Mouse (Mus musculus): ENCODE measurements at regions not wholly inside any gene's neighbourhood (a gene's known extent, or its start where the extent isn't known, plus 50 kb on each side); places are given as distances from the start of the nearest gene placed in this dataset.

DNA sequence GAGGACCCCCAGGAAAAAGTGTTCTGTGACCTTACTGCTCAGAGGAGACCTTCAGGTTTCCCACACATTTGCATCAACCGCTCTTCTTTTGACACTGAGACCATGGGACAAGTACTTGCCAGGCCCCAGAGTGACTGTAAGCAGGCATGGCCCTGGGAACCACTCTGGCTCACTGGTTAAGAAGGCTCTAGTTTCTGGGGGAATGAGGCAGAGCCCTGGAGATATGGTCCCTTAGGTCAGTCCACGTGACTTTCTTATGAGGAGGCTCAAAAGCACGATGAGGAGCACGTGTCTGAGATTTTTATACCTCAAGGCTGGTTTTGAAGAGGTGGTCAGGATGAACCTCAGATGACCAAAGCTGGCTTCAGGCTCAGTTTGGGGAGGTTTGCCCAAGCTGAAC lies 72.1 kb upstream of the Ppara start:
- H3K9ac ChIP-seq: no peak overlapping the region
- no peak for ATAC-seq (ENCODE audit: low FRiP score)
- no peak overlapping the region for H3K4me2 ChIP-seq
- H3K36me3 ChIP-seq: no peaks in the 10 kb centered on the region
- no peak overlapping the region for H3K27ac ChIP-seq
- peaks cover 87% of the 10 kb centered on the region for H3K27me3 ChIP-seq
- H3K4me1 ChIP-seq (replicated peaks): peaks cover 24% of the 10 kb centered on the region
- H3K4me3 ChIP-seq: no peak overlapping the region
- 90% methylated on average over 4 of the region's 4 CpGs for WGBS
- no peaks in the 10 kb centered on the region for H3K9me3 ChIP-seq

DNA sequence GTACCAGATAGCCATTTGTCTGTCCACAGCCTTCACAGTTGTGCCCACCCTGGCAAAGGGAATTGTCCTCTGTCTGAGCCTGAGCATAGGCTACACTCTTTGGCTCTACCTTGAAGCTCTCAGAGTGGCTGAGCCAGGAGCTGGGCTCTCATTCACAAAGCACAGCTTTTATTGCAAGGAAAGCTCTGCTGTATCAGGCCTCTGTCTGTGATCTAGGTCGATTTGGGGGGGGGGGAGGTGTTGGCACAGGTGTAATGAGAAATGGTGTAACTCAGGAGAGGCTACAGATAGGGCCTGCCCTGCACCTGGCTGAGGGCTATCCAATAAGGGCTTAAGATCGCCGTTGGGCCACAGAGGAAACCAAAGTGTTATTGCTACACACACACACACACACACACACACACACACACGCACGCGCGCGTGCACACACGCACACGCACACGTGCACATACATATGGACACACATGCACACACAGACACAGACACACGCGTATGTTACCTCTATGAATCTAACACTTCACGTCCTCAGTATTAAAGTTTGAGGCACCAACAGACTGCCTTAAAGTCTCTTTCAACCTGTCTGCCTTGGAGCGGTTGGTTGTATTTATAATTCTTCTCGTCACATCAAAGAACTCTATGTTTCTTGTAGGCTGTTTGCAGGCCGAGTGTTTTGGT lies 70.9 kb upstream of the Ppara start:
- Histone ChIP-seq H3K4me3 (no peak overlapping the region), H3K27ac (no peak overlapping the region), H3K27me3 (peaks cover 85% of the 10 kb centered on the region), H3K36me3 (no peaks in the 10 kb centered on the region), H3K9me3 (no peaks in the 10 kb centered on the region), H3K4me2 (no peak overlapping the region), H3K9ac (peak overlapping the region; percentile 43; the same call in 1 of the 2 replicates), H3K4me1 (replicated peaks) (peaks cover 24% of the 10 kb centered on the region)
- ATAC-seq (ENCODE audit: low FRiP score): no peak
- WGBS: 89% methylated on average over 16 of the region's 17 CpGs

DNA sequence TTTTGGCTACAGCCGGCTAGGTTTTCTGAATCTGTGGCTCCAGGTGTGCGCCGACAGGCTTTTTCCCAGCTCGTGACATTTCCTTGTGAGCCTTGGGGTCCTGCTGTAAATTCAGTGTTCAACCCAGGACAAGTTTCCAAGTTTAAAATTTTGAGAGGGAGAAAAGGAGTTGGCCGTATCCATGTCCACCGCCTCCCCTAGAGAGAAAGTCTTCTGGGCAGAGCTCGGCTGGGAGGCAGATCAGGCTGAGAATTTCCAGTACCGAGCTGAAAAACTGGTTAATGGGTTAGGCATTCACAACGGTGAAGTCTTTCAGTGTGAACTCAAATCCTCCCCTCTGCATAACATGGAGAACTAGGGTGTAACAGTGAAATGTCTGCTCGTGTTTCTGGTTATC lies 70.4 kb upstream of the Ppara start:
- no peak for ATAC-seq (ENCODE audit: low FRiP score)
- 81% methylated on average over 10 of the region's 10 CpGs for WGBS
- no peak overlapping the region for H3K4me3 ChIP-seq
- no peak overlapping the region for H3K27ac ChIP-seq
- no peaks in the 10 kb centered on the region for H3K9me3 ChIP-seq
- peaks cover 84% of the 10 kb centered on the region for H3K27me3 ChIP-seq
- H3K4me1 ChIP-seq (replicated peaks): peaks cover 30% of the 10 kb centered on the region
- no peak overlapping the region for H3K4me2 ChIP-seq
- H3K9ac ChIP-seq: 0 out of 2 replicates have a peak overlapping the region, but pooled peaks have one; percentile 43
- no peaks in the 10 kb centered on the region for H3K36me3 ChIP-seq

DNA sequence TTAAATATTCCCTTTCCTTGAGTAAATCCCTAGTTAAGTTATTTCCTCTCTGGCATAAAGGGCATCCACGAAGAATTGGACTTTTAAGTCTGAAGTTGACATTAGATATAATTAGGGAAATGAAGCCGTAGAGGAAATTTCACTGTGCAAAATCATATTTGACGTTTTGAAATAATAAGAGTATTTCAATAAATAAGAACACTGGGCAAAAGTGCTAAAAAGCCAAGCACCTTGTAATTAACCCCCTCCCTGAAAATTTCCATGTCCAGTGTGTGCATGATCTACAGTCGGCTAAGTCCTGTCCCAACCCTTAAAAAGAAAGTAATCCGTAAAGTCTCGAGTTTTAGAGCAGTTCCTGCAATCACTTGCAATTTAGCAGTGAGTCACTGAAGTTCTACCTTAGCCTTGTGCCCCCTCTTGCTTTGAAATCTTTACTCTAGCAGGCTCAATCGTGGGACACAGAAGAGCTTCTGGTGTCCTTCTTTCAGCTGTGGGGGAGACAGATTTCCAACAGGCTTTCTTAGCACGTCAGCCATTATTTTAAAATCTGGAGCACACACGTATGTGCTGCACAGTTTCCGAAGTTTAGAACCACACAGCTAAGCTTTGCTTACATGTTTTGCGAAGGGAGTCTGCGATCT lies 69.5 kb upstream of the Ppara start:
- WGBS: 77% methylated on average over 12 of the region's 12 CpGs
- Histone ChIP-seq H3K4me1 (replicated peaks) (peaks cover 38% of the 10 kb centered on the region), H3K27me3 (peaks cover 81% of the 10 kb centered on the region), H3K4me3 (no peak overlapping the region), H3K27ac (no peak overlapping the region; the same call in 1 of the 2 replicates), H3K36me3 (no peaks in the 10 kb centered on the region), H3K4me2 (0 out of 2 replicates have a peak overlapping the region, but pooled peaks have one; percentile 11), H3K9ac (no peak overlapping the region), H3K9me3 (no peaks in the 10 kb centered on the region)
- ATAC-seq (ENCODE audit: low FRiP score): no peak

DNA sequence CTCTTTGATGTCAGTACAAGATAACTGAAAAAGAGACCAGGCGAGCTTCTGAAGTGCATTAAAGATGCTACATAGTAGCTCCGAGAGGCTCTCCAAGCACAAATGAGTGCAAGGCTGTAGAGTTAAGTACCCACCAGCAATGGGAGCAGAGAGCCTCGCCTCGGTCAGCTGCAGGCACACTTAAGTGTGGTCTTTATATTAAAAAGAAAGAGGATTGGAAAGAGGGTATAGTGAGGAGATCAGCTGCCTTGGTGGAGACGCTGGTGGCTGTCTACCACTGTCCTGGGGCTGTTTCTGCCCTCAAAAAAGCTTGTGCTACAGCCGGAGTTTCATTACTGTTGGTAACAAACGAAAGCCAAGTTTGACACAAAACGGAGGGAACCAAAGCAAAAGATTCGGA lies 68.3 kb upstream of the Ppara start:
- Histone ChIP-seq H3K27ac (peak overlapping the region; percentile 80), H3K4me1 (replicated peaks) (peaks cover 31% of the 10 kb centered on the region), H3K9me3 (no peaks in the 10 kb centered on the region), H3K4me2 (peak overlapping the region; percentile 37), H3K4me3 (0 out of 2 replicates have a peak overlapping the region, but pooled peaks have one; percentile 6), H3K27me3 (peaks cover 69% of the 10 kb centered on the region), H3K9ac (0 out of 2 replicates have a peak overlapping the region, but pooled peaks have one; percentile 14), H3K36me3 (no peaks in the 10 kb centered on the region)
- 66% methylated on average over 9 of the region's 9 CpGs for WGBS
- no peak for ATAC-seq (ENCODE audit: low FRiP score)

DNA sequence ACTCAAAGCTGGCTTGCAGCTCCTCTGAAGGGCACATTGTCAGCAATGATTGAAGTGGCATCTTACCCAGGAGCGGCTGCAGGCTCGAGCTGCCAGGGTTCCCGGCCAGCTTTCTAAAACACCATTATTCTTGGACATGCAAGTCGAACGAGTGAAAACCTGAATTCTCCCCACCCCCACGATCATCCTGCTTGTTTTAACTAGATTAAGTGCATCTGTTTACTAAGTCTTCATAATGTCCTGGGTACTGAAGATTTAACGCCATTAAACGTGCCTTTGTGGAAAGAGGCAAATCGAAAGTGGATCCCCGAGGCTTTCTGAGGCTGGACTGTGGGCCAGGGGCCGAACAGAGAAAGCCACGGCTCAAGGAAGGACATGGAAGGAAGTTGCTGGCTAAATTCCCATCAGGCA lies 67.4 kb upstream of the Ppara start:
- H3K9me3 ChIP-seq: no peaks in the 10 kb centered on the region
- H3K36me3 ChIP-seq: no peaks in the 10 kb centered on the region
- H3K9ac ChIP-seq: peak overlapping the region; percentile 61
- H3K4me3 ChIP-seq: peak overlapping the region; percentile 8; the same call in 1 of the 2 replicates
- H3K4me1 ChIP-seq (replicated peaks): peaks cover 31% of the 10 kb centered on the region
- H3K27me3 ChIP-seq: peaks cover 63% of the 10 kb centered on the region
- 37% methylated on average over 12 of the region's 12 CpGs for WGBS
- H3K27ac ChIP-seq: peak overlapping the region; percentile 84
- no peak for ATAC-seq (ENCODE audit: low FRiP score)
- peak overlapping the region; percentile 43 for H3K4me2 ChIP-seq

DNA sequence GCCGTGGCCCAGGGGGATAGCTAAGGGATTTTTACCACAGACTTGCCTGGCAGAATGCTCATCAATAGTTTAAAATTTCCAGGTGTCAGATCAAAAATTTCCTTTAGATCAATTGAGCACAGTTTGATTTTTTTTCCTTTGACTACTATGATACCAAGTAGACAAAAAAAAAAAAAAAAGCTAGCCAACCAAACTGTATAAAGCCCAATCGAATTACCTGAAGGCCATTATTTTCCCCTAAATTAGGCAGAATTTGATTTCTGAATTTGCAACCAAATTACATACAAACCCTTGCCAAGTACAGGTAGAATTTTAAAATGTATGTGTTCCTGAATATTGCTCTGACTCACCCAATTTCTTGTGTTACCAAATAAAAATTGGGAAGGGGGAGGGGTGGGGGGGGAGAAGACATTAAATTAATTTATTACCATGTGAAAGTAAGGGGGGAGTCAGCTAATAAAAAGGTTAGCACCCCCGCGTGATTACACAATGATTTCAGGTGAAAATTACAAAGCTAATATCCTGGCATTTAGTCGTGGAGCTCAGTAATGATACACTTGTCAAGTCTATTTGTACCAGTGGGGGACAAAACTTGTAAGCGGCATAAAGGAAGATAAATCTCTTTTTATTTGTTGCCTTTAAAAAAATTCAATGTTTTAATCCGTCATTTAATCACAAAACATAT lies 66.7 kb upstream of the Ppara start:
- Histone ChIP-seq H3K27me3 (peaks cover 60% of the 10 kb centered on the region), H3K4me3 (no peak overlapping the region), H3K27ac (peak overlapping the region; percentile 99), H3K9me3 (no peaks in the 10 kb centered on the region), H3K36me3 (no peaks in the 10 kb centered on the region), H3K4me2 (peak overlapping the region; percentile 43), H3K4me1 (replicated peaks) (peaks cover 31% of the 10 kb centered on the region), H3K9ac (no peak overlapping the region; the same call in 1 of the 2 replicates)
- 75% methylated on average over 7 of the region's 7 CpGs for WGBS
- no peak for ATAC-seq (ENCODE audit: low FRiP score)

DNA sequence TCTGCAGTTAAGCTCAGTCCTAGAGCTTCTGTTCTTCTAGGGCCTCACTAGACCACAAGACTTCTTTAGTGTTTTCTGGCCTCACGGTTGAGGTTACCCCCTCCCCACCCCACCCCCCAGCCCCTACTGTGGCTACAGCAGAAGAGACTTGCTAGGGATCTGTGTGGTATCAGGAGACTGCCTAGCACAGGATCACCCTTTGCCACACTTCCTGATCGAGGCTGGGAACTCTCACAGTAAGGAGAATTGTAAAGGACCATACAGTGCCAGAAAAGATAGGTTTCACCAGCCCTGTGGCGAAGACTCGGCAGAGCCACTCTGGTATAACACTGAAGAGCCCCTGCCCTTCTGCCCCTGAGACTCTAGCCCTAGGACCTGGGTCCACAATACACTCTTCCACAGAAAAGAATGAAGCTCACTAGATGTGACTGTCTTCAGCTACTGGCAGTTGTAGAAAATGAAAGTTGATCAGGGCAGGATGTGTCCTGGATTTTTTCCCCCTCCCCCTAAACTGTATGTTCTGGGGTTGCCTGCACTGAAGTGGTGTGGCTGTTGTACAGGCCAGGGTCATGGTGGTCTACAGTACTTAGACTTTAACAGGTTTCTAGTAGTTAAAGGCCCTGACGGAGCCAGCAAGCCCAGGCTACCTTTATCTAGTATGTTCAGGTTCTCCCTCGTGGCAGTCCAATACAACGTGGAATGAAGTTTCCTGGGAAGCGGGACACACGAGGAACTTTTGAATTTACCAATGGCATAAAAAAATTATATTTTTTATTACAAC lies 65.7 kb upstream of the Ppara start:
- no peak for ATAC-seq (ENCODE audit: low FRiP score)
- Histone ChIP-seq H3K27ac (peak overlapping the region; percentile 99), H3K9me3 (no peaks in the 10 kb centered on the region), H3K4me3 (no peak overlapping the region), H3K36me3 (0 out of 2 replicates have a peak, but pooled peaks cover under 1% of the 10 kb centered on the region), H3K27me3 (peaks cover 57% of the 10 kb centered on the region), H3K4me1 (replicated peaks) (peaks cover 36% of the 10 kb centered on the region), H3K4me2 (peak overlapping the region; percentile 69), H3K9ac (peak overlapping the region; percentile 99)
- 58% methylated on average over 9 of the region's 9 CpGs for WGBS

GRCm38 (mm10) chr15:85669652-85670175 lies 65.1 kb upstream of the Ppara start:
- Histone ChIP-seq H3K9ac (peak overlapping the region; percentile 99), H3K4me2 (peak overlapping the region; percentile 69), H3K27ac (peak overlapping the region; percentile 99), H3K4me1 (replicated peaks) (peaks cover 43% of the 10 kb centered on the region), H3K9me3 (no peaks in the 10 kb centered on the region), H3K36me3 (0 out of 2 replicates have a peak, but pooled peaks cover 4% of the 10 kb centered on the region), H3K4me3 (peak overlapping the region; percentile 88), H3K27me3 (peaks cover 58% of the 10 kb centered on the region)
- ATAC-seq (ENCODE audit: low FRiP score): peak; percentile 29; the same call in 1 of the 2 replicates
- WGBS: 27% methylated on average over 15 of the region's 15 CpGs

DNA sequence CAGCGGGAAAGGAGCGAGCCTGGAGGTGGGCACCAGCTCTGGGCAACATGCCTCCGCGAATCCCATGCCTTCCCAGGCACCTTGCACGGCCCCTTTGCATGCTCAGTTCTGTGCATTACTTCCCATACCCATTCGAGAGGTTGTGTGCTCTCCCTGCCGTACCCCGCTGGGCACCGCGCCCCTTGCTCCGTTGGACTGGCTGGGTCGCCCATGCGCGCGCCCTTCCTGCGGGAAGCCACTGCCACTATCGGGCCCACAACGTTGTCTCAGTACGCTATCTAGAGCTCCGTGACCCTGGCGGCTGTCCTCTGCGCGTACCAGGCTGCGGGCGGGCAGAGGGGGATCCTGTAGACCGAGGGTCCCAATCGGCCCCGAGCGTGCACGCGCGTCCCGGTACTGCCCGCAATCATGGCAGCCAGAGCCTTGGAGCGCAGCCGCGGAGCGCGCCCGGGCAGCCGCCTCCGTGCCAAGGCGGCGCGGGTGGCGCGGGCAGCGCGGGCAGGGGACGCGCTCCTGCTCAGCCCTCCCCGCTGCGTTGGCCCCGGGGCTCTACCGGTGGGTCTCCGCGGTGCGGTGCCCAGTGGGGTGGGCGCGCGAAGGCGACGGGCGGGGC lies 64.5 kb upstream of the Ppara start:
- peak; percentile 85 for ATAC-seq (ENCODE audit: low FRiP score)
- 1% methylated on average over 43 of the region's 64 CpGs for WGBS
- no peaks in the 10 kb centered on the region for H3K9me3 ChIP-seq
- H3K4me1 ChIP-seq (replicated peaks): peaks cover 47% of the 10 kb centered on the region
- peak overlapping the region; percentile 99 for H3K9ac ChIP-seq
- H3K27me3 ChIP-seq: peaks cover 60% of the 10 kb centered on the region
- peak overlapping the region; percentile 69 for H3K4me2 ChIP-seq
- 0 out of 2 replicates have a peak, but pooled peaks cover 4% of the 10 kb centered on the region for H3K36me3 ChIP-seq
- peak overlapping the region; percentile 88 for H3K4me3 ChIP-seq
- peak overlapping the region; percentile 99 for H3K27ac ChIP-seq
